Mouse (Mus musculus) hindbrain, embryonic 16.5 days (tissue): ENCODE results near the gene Nfkb1. TPM values are rescaled to one million over a fixed set of nuclear protein-coding genes. Genes with fewer than 3 reads are reported as not detected.

ENCODE experiments used
- ATAC-seq: fragments of 200-750 bp; cut with Nextera tagmentation; 2 replicates; pipeline ENCODE4 v1.8.0; 2017; ENCODE audit warnings: moderate TSS enrichment, moderate library complexity
- H3K27ac ChIP-seq: fragments of 300-500 bp; sonication (generic); 2 replicates; pipeline ENCODE4 v1.5.1; 2014; ENCODE audit warnings: low read depth, mild to moderate bottlenecking, control low read depth, low read length, moderate library complexity
- H3K27me3 ChIP-seq: fragments of 300-500 bp; sonication (generic); replicated peaks from 2 replicates; pipeline ENCODE4 v1.6.1; 2014; ENCODE audit warnings: low read length; ENCODE audit not compliant: control insufficient read depth, insufficient read depth
- H3K36me3 ChIP-seq: fragments of 300-500 bp; sonication (generic); 2 replicates; pipeline ENCODE4 v1.6.1; 2014; ENCODE audit warnings: mild to moderate bottlenecking, low read length, moderate library complexity, mixed read lengths; ENCODE audit not compliant: control insufficient read depth, insufficient read depth
- H3K4me1 ChIP-seq: fragments of 300-500 bp; sonication (generic); 2 replicates; pipeline ENCODE4 v1.6.1; 2014; ENCODE audit warnings: low read depth, low read length; ENCODE audit not compliant: control insufficient read depth, insufficient read depth
- H3K4me2 ChIP-seq: fragments of 300-500 bp; sonication (generic); 2 replicates; pipeline ENCODE4 v1.6.1; 2014; ENCODE audit warnings: mild to moderate bottlenecking, low read length, control low read depth, moderate library complexity
- H3K4me3 ChIP-seq: fragments of 300-500 bp; sonication (generic); 2 replicates; pipeline ENCODE4 v1.5.1; 2014; ENCODE audit warnings: mild to moderate bottlenecking, low read length, control low read depth, moderate library complexity
- H3K9ac ChIP-seq: fragments of 300-500 bp; sonication (generic); 2 replicates; pipeline ENCODE4 v1.6.1; 2014; ENCODE audit warnings: low read depth, mild to moderate bottlenecking, control low read depth, low read length, moderate library complexity
- H3K9me3 ChIP-seq: fragments of 300-500 bp; sonication (generic); 2 replicates; pipeline ENCODE4 v1.6.1; 2014; ENCODE audit warnings: mild to moderate bottlenecking, low read length, moderate library complexity; ENCODE audit not compliant: control insufficient read depth
- WGBS: fragments of 180-500 bp; shearing (Covaris S2); extraction: QIAGEN DNeasy Blood & Tissue Kit; methylation state at CpG from one replicate; pipeline ENCODE4 v1.1.7; 2014; 5-methylcytosine and 5-hydroxymethylcytosine counted together
- polyA plus RNA-seq: library from polyadenylated mRNA; unstranded; fragments of >200 nt; fragmentation: Nextera tagmentation; extraction: Ambion mirVana; gene quantifications from 2 replicates; pipeline ENCODE4 v1.2.1, GENCODE M21; 2015

Gene Nfkb1
- polyA plus RNA-seq, 1 experiment from 2014 or later = 7.5 TPM

DNA sequence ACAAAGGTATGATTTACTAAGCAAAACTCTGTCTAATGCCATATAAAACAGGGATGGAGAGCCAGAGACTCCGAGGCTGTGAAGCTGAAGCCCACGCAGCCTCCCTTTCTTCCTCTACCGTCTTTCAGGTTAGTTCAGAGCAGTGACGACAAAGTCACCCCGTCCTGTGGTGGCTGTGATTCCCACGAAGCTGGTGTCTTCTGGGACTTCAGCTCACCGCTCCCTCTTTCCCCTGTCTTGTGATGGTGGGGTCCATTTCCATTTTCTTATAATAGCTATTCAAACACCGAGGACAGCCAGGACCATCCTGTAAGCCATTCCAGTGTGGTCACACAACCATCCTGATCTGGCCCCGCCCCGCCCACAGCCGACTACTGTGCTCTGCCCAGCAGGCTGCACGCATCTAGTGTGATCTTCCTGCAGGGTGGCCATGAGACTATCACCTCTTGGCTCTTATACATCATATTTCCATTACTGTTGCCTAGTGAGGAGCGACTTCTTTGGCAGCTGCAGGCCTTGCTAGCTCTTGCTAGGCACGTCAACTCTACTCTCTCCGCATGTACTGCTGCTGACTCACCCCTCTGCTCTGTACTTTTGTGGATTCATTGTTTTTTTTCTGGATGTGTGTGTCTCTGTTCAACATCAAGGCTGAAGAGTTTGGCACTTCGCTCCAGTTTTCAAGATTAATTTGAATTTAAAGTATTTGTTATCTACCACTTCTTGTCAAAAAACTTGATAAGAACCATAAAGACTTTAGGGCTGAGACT lies 50.3 kb downstream of the Nfkb1 start:
- Histone ChIP-seq H3K4me2 (no peak overlapping the region), H3K4me3 (no peak overlapping the region), H3K9ac (no peak overlapping the region), H3K27me3 (no peaks in the 10 kb centered on the region), H3K27ac (no peak overlapping the region), H3K36me3 (0 out of 2 replicates have a peak, but pooled peaks cover 3% of the 10 kb centered on the region), H3K9me3 (no peaks in the 10 kb centered on the region), H3K4me1 (no peaks in the 10 kb centered on the region)
- WGBS = 83% methylated on average over 16 of the region's 16 CpGs
- ATAC-seq = no peak

- ATAC-seq = no peak
- Histone ChIP-seq H3K9ac (no peak overlapping the region), H3K4me2 (no peak overlapping the region), H3K9me3 (no peaks in the 10 kb centered on the region), H3K4me3 (no peak overlapping the region), H3K27me3 (no peaks in the 10 kb centered on the region), H3K36me3 (0 out of 2 replicates have a peak, but pooled peaks cover 3% of the 10 kb centered on the region), H3K4me1 (no peaks in the 10 kb centered on the region), H3K27ac (no peak overlapping the region)
- WGBS = 98% methylated on average over 5 of the region's 5 CpGs
Observed at GRCm38 (mm10) chr3:135640203-135640602, 51.1 kb downstream of the Nfkb1 start.

DNA sequence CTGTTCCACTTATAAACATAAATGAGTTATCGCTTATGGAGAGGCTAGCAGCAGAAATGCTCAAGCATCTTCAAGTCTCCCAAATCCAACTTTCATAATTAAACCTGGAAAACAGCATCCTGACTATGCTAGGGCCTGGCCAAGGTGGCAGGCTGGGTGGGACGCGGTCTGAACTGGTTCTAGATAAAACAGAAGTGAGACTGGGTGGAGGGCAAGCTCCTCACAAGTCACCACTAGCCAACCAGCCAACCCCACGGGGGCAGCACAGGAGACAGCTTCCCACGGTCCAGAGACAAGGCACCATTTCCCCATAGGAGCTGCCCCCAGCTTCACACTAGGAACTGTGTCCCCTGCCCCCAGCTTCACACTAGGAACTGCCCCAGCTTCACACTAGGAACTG lies 53.8 kb downstream of the Nfkb1 start:
- no peak overlapping the region for H3K4me2 ChIP-seq
- 83% methylated on average over 5 of the region's 5 CpGs for WGBS
- H3K9ac ChIP-seq = no peak overlapping the region
- no peaks in the 10 kb centered on the region for H3K27me3 ChIP-seq
- H3K4me1 ChIP-seq = no peaks in the 10 kb centered on the region
- H3K27ac ChIP-seq = no peak overlapping the region
- H3K9me3 ChIP-seq = no peaks in the 10 kb centered on the region
- ATAC-seq = no peak
- 0 out of 2 replicates have a peak, but pooled peaks cover 3% of the 10 kb centered on the region for H3K36me3 ChIP-seq
- no peak overlapping the region for H3K4me3 ChIP-seq

DNA sequence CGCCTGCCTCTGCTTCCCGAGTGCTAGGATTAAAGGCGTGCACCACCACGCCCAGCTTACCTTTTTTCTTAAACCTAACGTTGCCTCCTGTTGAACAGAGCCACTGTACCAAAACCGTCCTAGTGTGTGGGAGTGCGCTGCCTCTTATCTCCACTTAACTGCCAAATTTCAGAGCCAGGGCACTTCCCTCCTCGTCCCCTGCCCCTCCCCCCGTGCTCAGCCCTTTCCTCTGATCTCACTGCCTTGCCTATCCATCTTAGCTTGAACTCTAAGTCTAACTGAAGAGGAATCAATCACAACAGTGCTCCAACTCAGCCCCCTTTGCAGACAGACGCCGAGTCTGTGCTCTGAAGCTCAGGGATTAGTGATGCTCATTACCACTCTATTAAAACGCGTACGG lies 54.9 kb downstream of the Nfkb1 start:
- Histone ChIP-seq H3K4me3 (no peak overlapping the region), H3K27ac (no peak overlapping the region), H3K4me2 (no peak overlapping the region), H3K9me3 (no peaks in the 10 kb centered on the region), H3K4me1 (no peaks in the 10 kb centered on the region), H3K36me3 (0 out of 2 replicates have a peak, but pooled peaks cover 3% of the 10 kb centered on the region), H3K9ac (no peak overlapping the region), H3K27me3 (no peaks in the 10 kb centered on the region)
- 55% methylated on average over 14 of the region's 14 CpGs for WGBS
- ATAC-seq = no peak

DNA sequence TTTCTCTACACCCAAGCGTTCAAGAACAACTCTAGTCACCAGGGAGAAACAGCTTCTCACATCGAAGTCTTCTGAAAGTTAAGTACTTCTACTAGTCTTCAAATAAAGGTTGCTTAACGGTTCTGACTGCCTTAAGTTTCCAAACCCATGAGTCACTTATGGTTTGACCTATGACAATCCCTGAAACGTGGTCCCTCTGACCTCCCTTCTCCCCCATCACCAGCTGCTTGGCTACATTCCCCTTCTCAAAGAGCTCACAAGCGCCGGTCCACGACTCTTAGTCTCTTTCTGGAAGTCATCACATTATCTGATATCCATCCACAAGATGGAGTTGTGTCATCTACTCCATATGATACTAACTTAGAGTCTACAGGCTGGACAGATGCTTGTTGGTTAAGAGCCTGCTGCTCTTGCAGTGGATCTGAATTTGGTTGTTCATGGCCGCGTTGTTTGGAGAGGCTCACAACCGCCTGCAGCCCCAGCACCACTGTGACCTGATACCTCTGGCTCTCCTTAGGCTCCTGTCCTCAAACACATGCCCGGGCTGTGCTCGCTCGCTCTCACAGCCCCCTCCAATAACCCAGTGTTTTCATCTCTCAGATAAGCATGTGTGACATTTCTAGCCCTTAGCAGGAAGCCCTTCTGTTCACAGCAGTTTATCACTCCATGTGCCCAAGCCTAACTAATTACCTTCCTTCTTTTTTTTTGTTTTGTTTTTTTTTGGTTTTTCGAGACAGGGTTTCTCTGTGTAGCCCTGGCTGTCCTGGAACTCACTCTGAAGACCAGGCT lies 55.5 kb downstream of the Nfkb1 start:
- Histone ChIP-seq H3K27me3 (no peaks in the 10 kb centered on the region), H3K4me3 (no peak overlapping the region), H3K36me3 (0 out of 2 replicates have a peak, but pooled peaks cover 3% of the 10 kb centered on the region), H3K4me1 (no peaks in the 10 kb centered on the region), H3K9me3 (no peaks in the 10 kb centered on the region), H3K4me2 (no peak overlapping the region), H3K9ac (no peak overlapping the region), H3K27ac (no peak overlapping the region)
- WGBS = 90% methylated on average over 14 of the region's 14 CpGs
- ATAC-seq = 0 out of 2 replicates have a peak, but pooled peaks have one; percentile 48

DNA sequence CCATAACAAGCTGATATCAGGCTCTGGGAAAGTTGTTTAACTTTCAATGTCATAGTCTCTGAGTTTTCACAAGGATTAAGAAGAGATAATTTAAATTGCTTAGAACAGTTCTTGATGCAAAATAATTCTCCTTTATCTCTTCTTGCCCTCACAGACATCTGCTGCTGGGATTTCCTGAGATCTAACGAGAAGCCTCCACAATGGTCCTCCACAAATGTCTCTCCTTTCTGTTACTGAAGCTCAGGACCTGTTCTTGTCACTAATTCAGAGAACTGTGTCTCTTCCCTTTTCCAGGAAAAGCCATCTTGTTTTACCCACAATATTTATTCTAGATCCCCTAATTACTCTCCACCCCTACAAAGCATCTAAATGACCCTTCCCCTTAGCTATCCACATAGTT lies 56.3 kb downstream of the Nfkb1 start:
- no peaks in the 10 kb centered on the region for H3K36me3 ChIP-seq
- no peak for ATAC-seq
- H3K4me3 ChIP-seq = no peak overlapping the region
- H3K9me3 ChIP-seq = no peaks in the 10 kb centered on the region
- no peak overlapping the region for H3K9ac ChIP-seq
- no peaks in the 10 kb centered on the region for H3K4me1 ChIP-seq
- H3K27me3 ChIP-seq = no peaks in the 10 kb centered on the region
- no peak overlapping the region for H3K27ac ChIP-seq
- H3K4me2 ChIP-seq = no peak overlapping the region
- 92% methylated on average over 1 of the region's 1 CpGs for WGBS

- 82% methylated on average over 3 of the region's 3 CpGs for WGBS
- Histone ChIP-seq H3K4me3 (no peak overlapping the region), H3K9me3 (no peaks in the 10 kb centered on the region), H3K27me3 (no peaks in the 10 kb centered on the region), H3K4me1 (no peaks in the 10 kb centered on the region), H3K4me2 (no peak overlapping the region), H3K9ac (no peak overlapping the region), H3K36me3 (no peaks in the 10 kb centered on the region), H3K27ac (no peak overlapping the region)
- ATAC-seq = no peak
Observed at GRCm38 (mm10) chr3:135634275-135634674, 57.1 kb downstream of the Nfkb1 start.

- 42% methylated on average over 4 of the region's 4 CpGs for WGBS
- no peaks in the 10 kb centered on the region for H3K9me3 ChIP-seq
- no peak overlapping the region for H3K9ac ChIP-seq
- H3K4me2 ChIP-seq = no peak overlapping the region
- H3K36me3 ChIP-seq = no peaks in the 10 kb centered on the region
- no peaks in the 10 kb centered on the region for H3K4me1 ChIP-seq
- no peaks in the 10 kb centered on the region for H3K27me3 ChIP-seq
- ATAC-seq = no peak
- H3K4me3 ChIP-seq = no peak overlapping the region
- H3K27ac ChIP-seq = no peak overlapping the region
Observed at GRCm38 (mm10) chr3:135631856-135632255, 59.5 kb downstream of the Nfkb1 start.

DNA sequence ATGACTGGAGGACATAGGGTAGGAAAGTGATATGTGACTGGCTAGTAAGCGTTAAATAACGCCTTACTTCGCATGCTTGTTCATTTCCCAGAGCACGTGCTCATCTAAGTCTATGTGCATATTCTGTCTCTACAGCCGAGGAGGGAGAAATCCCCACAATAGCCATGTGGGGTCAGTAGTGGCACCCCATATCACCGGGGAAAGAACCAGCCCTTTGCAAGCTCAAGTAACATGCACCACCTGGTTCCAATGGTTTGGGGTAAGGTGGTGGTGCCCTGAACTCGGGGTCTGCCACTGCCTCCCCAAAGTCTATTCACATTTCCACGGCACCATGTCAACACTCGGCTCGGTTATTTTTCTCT lies 60.3 kb downstream of the Nfkb1 start:
- peak; percentile 61; the same call in 1 of the 2 replicates for ATAC-seq
- H3K4me2 ChIP-seq = peak overlapping the region; percentile 3; the same call in 1 of the 2 replicates
- H3K27ac ChIP-seq = no peak overlapping the region
- H3K9ac ChIP-seq = no peak overlapping the region
- H3K4me1 ChIP-seq = no peaks in the 10 kb centered on the region
- H3K36me3 ChIP-seq = no peaks in the 10 kb centered on the region
- H3K9me3 ChIP-seq = no peaks in the 10 kb centered on the region
- no peak overlapping the region for H3K4me3 ChIP-seq
- H3K27me3 ChIP-seq = no peaks in the 10 kb centered on the region
- WGBS = 65% methylated on average over 10 of the region's 10 CpGs
